Mouse (Mus musculus): ENCODE measurements around the gene Sema5b. TPM values are rescaled to one million over a fixed set of nuclear protein-coding genes. Genes with fewer than 3 reads are reported as not detected.

Sema5b gene
- total and polyA plus RNA-seq, 2 experiments from 2014 or later: 0.67 to 4.8 TPM

GRCm38 (mm10) chr16:35577181-35577941 lies 36.4 kb downstream of the Sema5b start:
- Histone ChIP-seq H3K4me3 (ENCODE audit: low read depth, low read length) (no peak overlapping the region), H3K27me3 (ENCODE audit: control insufficient read depth, insufficient read depth, low read length) (no peaks in the 10 kb centered on the region), H3K4me1 (ENCODE audit: control insufficient read depth, insufficient read depth) (no peaks in the 10 kb centered on the region), H3K9ac (replicated peaks; ENCODE audit: low read depth, low read length) (no peak overlapping the region), H3K9me3 (replicated peaks; ENCODE audit: control insufficient read depth, low read length) (no peaks in the 10 kb centered on the region), H3K4me2 (ENCODE audit: low read depth, low read length) (no peak overlapping the region), H3K27ac (ENCODE audit: low read depth) (no peak overlapping the region), H3K36me3 (replicated peaks; ENCODE audit: control insufficient read depth, insufficient read depth, low read length) (no peaks in the 10 kb centered on the region)
- 88% methylated on average over 11 of the region's 11 CpGs for WGBS
- no peak for ATAC-seq (ENCODE audit: insufficient read depth, low read depth)
- TF ChIP-seq CTCF (IDR thresholded peaks at IDR 0.05; ENCODE audit: low read depth): no peak
- TF ChIP-seq EP300 (IDR thresholded peaks at IDR 0.05; ENCODE audit: low read depth): no peak
- no peak for DNase-seq (ENCODE audit: low spot score)

GRCm38 (mm10) chr16:35581299-35581698 lies 40.4 kb downstream of the Sema5b start:
- ATAC-seq (ENCODE audit: insufficient read depth, low read depth): no peak
- Histone ChIP-seq H3K9me3 (replicated peaks; ENCODE audit: control insufficient read depth, low read length) (no peaks in the 10 kb centered on the region), H3K4me3 (ENCODE audit: low read depth, low read length) (no peak overlapping the region), H3K27ac (ENCODE audit: low read depth) (no peak overlapping the region), H3K4me1 (ENCODE audit: control insufficient read depth, insufficient read depth) (no peaks in the 10 kb centered on the region), H3K4me2 (ENCODE audit: low read depth, low read length) (no peak overlapping the region), H3K36me3 (replicated peaks; ENCODE audit: control insufficient read depth, insufficient read depth, low read length) (no peaks in the 10 kb centered on the region), H3K9ac (replicated peaks; ENCODE audit: low read depth, low read length) (no peak overlapping the region), H3K27me3 (ENCODE audit: control insufficient read depth, insufficient read depth, low read length) (no peaks in the 10 kb centered on the region)
- 65% methylated on average over 7 of the region's 7 CpGs for WGBS
- no peak for DNase-seq (ENCODE audit: low spot score)
- TF ChIP-seq CTCF (IDR thresholded peaks at IDR 0.05; ENCODE audit: low read depth): no peak
- no peak for TF ChIP-seq EP300 (IDR thresholded peaks at IDR 0.05; ENCODE audit: low read depth)

GRCm38 (mm10) chr16:35583551-35584080 lies 42.7 kb downstream of the Sema5b start:
- no peaks in the 10 kb centered on the region for H3K36me3 ChIP-seq (replicated peaks; ENCODE audit: control insufficient read depth, insufficient read depth, low read length)
- DNase-seq (ENCODE audit: low spot score) (no peak), ATAC-seq (ENCODE audit: insufficient read depth, low read depth) (no peak)
- peaks cover 2% of the 10 kb centered on the region; the same call in 1 of the 2 replicates for H3K4me1 ChIP-seq (ENCODE audit: control insufficient read depth, insufficient read depth)
- no peak overlapping the region for H3K4me2 ChIP-seq (ENCODE audit: low read depth, low read length)
- no peak overlapping the region for H3K4me3 ChIP-seq (ENCODE audit: low read depth, low read length)
- no peaks in the 10 kb centered on the region for H3K9me3 ChIP-seq (replicated peaks; ENCODE audit: control insufficient read depth, low read length)
- no peak overlapping the region for H3K27ac ChIP-seq (ENCODE audit: low read depth)
- H3K27me3 ChIP-seq (ENCODE audit: control insufficient read depth, insufficient read depth, low read length): peaks cover 14% of the 10 kb centered on the region
- TF ChIP-seq CTCF (IDR thresholded peaks at IDR 0.05; ENCODE audit: low read depth) (no peak), EP300 (IDR thresholded peaks at IDR 0.05; ENCODE audit: low read depth) (no peak)
- H3K9ac ChIP-seq (replicated peaks; ENCODE audit: low read depth, low read length): no peak overlapping the region
- WGBS: 59% methylated on average over 4 of the region's 4 CpGs

GRCm38 (mm10) chr16:35585126-35585694 lies 44.3 kb downstream of the Sema5b start:
- no peak overlapping the region for H3K4me3 ChIP-seq (ENCODE audit: low read depth, low read length)
- peaks cover 2% of the 10 kb centered on the region; the same call in 1 of the 2 replicates for H3K4me1 ChIP-seq (ENCODE audit: control insufficient read depth, insufficient read depth)
- no peak overlapping the region for H3K4me2 ChIP-seq (ENCODE audit: low read depth, low read length)
- ATAC-seq (ENCODE audit: insufficient read depth, low read depth) (no peak), DNase-seq (ENCODE audit: low spot score) (no peak)
- no peak overlapping the region for H3K9ac ChIP-seq (replicated peaks; ENCODE audit: low read depth, low read length)
- no peaks in the 10 kb centered on the region for H3K36me3 ChIP-seq (replicated peaks; ENCODE audit: control insufficient read depth, insufficient read depth, low read length)
- WGBS: 84% methylated on average over 8 of the region's 8 CpGs
- TF ChIP-seq EP300 (IDR thresholded peaks at IDR 0.05; ENCODE audit: low read depth) (no peak), CTCF (IDR thresholded peaks at IDR 0.05; ENCODE audit: low read depth) (no peak)
- H3K27me3 ChIP-seq (ENCODE audit: control insufficient read depth, insufficient read depth, low read length): peaks cover 23% of the 10 kb centered on the region
- H3K9me3 ChIP-seq (replicated peaks; ENCODE audit: control insufficient read depth, low read length): no peaks in the 10 kb centered on the region
- no peak overlapping the region for H3K27ac ChIP-seq (ENCODE audit: low read depth)

- DNase-seq (ENCODE audit: low spot score) (no peak), ATAC-seq (ENCODE audit: insufficient read depth, low read depth) (no peak)
- peaks cover 30% of the 10 kb centered on the region for H3K27me3 ChIP-seq (ENCODE audit: control insufficient read depth, insufficient read depth, low read length)
- no peak overlapping the region for H3K4me3 ChIP-seq (ENCODE audit: low read depth, low read length)
- TF ChIP-seq EP300 (IDR thresholded peaks at IDR 0.05; ENCODE audit: low read depth) (no peak), CTCF (IDR thresholded peaks at IDR 0.05; ENCODE audit: low read depth) (no peak)
- WGBS: 70% methylated on average over 8 of the region's 8 CpGs
- no peak overlapping the region for H3K9ac ChIP-seq (replicated peaks; ENCODE audit: low read depth, low read length)
- H3K9me3 ChIP-seq (replicated peaks; ENCODE audit: control insufficient read depth, low read length): no peaks in the 10 kb centered on the region
- no peaks in the 10 kb centered on the region for H3K36me3 ChIP-seq (replicated peaks; ENCODE audit: control insufficient read depth, insufficient read depth, low read length)
- H3K4me1 ChIP-seq (ENCODE audit: control insufficient read depth, insufficient read depth): peaks cover 2% of the 10 kb centered on the region; the same call in 1 of the 2 replicates
- H3K4me2 ChIP-seq (ENCODE audit: low read depth, low read length): 0 out of 2 replicates have a peak overlapping the region, but pooled peaks have one; percentile 56
- H3K27ac ChIP-seq (ENCODE audit: low read depth): no peak overlapping the region
These were observed 46.3 kb downstream of the Sema5b start for GRCm38 (mm10) chr16:35587046-35587779.
